Mouse (Mus musculus): ENCODE measurements around the gene Kpnb1.

DNA sequence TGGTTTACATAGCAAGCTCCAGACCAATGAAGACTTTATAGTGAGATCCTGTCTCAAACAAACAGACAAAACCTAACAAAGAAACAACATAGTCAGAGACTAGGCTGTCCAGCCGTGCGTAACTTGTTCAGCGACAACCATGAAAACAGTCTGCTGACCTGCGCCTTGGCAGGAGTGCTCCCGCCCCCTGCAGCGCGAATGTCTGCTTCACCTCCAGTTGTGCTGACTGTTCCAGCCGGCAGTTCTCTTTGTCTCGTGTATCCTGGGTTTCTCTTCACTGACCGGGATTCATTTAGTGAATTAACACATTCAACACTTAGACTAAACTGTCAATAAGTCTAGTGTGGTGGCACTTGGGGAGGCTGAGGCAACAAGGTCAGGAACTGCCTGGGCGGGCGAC lies 8.9 kb upstream of the Kpnb1 start:
- TF ChIP-seq CTCF (IDR thresholded peaks at IDR 0.05; ENCODE audit: extremely low read depth, insufficient read depth, insufficient read length, insufficient replicate concordance) = no peak
- no peak for TF ChIP-seq POLR2A (IDR thresholded peaks at IDR 0.05; ENCODE audit: low read depth, low read length)
